Mouse (Mus musculus): ENCODE data around the gene Nek9.

- no peak for TF ChIP-seq MAFK (IDR thresholded peaks at IDR 0.05; ENCODE audit: insufficient read depth, low read depth, low read length)
- TF ChIP-seq CHD2 (IDR thresholded peaks at IDR 0.05; ENCODE audit: low read depth, low read length), result no peak
- no peak for TF ChIP-seq HCFC1 (IDR thresholded peaks at IDR 0.05; ENCODE audit: borderline replicate concordance, insufficient read depth, low read length)
Measured at GRCm38 (mm10) chr12:85298127-85298834, 40.9 kb downstream of the Nek9 start.

Data from ES-E14 (cell line).